9 mouse cellular contexts compared by ENCODE assay signal in the genomic region with DNA sequence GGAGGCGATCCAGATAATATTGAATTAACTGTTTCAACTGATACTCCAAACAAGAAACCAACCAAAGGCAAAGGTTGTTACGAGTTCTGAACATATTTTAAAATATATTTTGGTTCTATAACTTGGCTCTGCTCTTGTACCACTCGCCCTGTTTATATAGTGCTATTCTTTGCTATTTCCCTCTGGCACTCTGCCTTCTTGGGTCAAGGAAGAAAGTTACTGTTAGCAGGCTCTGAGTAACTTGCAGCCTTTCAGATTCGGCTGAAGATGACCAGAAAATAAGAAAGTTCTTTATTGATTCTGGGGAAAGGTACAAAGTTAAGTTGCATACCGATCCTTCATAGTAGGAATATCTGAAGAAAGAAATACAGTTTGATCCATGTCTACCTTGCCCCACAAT. TPM values are rescaled to one million over a fixed set of nuclear protein-coding genes. Genes with fewer than 3 reads are reported as not detected.
DNase-seq lines count a peak whose midpoint lies in the region; ATAC-seq and TF ChIP-seq lines count a peak whose summit lies in the region.
"Had no signal": no experiment of that assay in that cellular context is flagged by ENCODE, and none has a peak within 500 bp of the region (broad histone marks: within the 10 kb centered on the region; RNA-seq: fewer than 3 reads in every experiment).

No protein-coding gene starts in this region.

- dilution Hi-C loops in CH12.LX (cut with MboI; ENCODE audit: extremely low pct_ligation_motif_present, extremely low pct_unique_long_range_greater_than_20kb, low sequenced_read_pairs): no loop called here

- H3K79me2 ChIP-seq in heart, adult 2 months (replicated peaks; ENCODE audit: control insufficient read depth, insufficient read depth, low read length): no peaks in the 10 kb centered on the region
- H3K79me2 ChIP-seq in CH12.LX (replicated peaks; ENCODE audit: control insufficient read depth, extremely low read depth, insufficient read depth, poor library complexity, severe bottlenecking): peaks cover 35% of the 10 kb centered on the region

- H3K4me1 ChIP-seq in heart, adult 2 months (ENCODE audit: control insufficient read depth, insufficient read depth, low read length): peaks cover 2% of the 10 kb centered on the region; the same call in 1 of the 2 replicates
- H3K4me1 ChIP-seq in CH12.LX (ENCODE audit: control insufficient read depth in 1 of 2, insufficient read depth in 2 of 2): peaks cover 0 to 29% of the 10 kb centered on the region in 2 experiments; a peak in 2 of 4 replicates
- H3K4me1 ChIP-seq in forebrain, postnatal 0 days (ENCODE audit: insufficient read depth): peaks cover 10% of the 10 kb centered on the region; the same call in 1 of the 2 replicates
- peaks cover 10% of the 10 kb centered on the region for H3K4me1 ChIP-seq in liver, embryonic 16.5 days (ENCODE audit: control insufficient read depth, low read depth, low read length)

- H3K27ac ChIP-seq in heart, adult 2 months: peak overlapping the region; percentile 96
- H3K27ac ChIP-seq in CH12.LX (ENCODE audit: insufficient read depth, low read depth): no peak overlapping the region
- no peak overlapping the region for H3K27ac ChIP-seq in forebrain, postnatal 0 days (ENCODE audit: low read depth, low read length)
- H3K27ac ChIP-seq in liver, embryonic 16.5 days (ENCODE audit: low read length): no peak overlapping the region

- H3K36me3 ChIP-seq in heart, adult 2 months (ENCODE audit: control insufficient read depth, insufficient read depth, low read length): peaks cover 21% of the 10 kb centered on the region
- H3K36me3 ChIP-seq in CH12.LX (replicated peaks in 1 of 2; ENCODE audit: control insufficient read depth in 1 of 2, insufficient read depth in 1 of 2, low read length in 1 of 2): peaks cover 7 to 22% of the 10 kb centered on the region in 2 experiments
- peaks cover 5% of the 10 kb centered on the region for H3K36me3 ChIP-seq in forebrain, postnatal 0 days (ENCODE audit: insufficient read depth)
- H3K36me3 ChIP-seq in liver, embryonic 16.5 days (ENCODE audit: control insufficient read depth, insufficient read depth): no peaks in the 10 kb centered on the region; the same call in none of the 2 replicates

- TF ChIP-seq CTCF in heart, adult 2 months (IDR thresholded peaks at IDR 0.05): no peak
- no peak for TF ChIP-seq CTCF in CH12.LX (conservative IDR thresholded peaks at IDR 0.05 in 1 of 2, IDR thresholded peaks at IDR 0.05 in 1 of 2; ENCODE audit: low read depth in 2 of 2, low read length in 2 of 2)
- TF ChIP-seq CTCF in forebrain, postnatal 0 days (IDR thresholded peaks at IDR 0.05; ENCODE audit: low read depth): no peak

- intact Hi-C loops in heart, adult 2 months (cut with DNase I): loop anchor here (2.0 kb wide), 1 partner anchor 41 kb away; a partner anchor contains a TSS
- intact Hi-C loops in heart, postnatal 10 days (cut with DNase I): loop anchor here (2.0 kb wide), 1 partner anchor 41 kb away; a partner anchor contains a TSS

- ATAC-seq in forebrain, postnatal 0 days: no peak
- ATAC-seq in liver, embryonic 16.5 days (ENCODE audit: low read depth): no peak
- ATAC-seq: inflammation-experienced regulatory T-cells, adult 6 months had no signal

- 45% methylated on average over 5 of the region's 5 CpGs for WGBS in heart, adult 2 months
- WGBS in forebrain, postnatal 0 days: 54% methylated on average over 5 of the region's 5 CpGs
- 37% methylated on average over 5 of the region's 5 CpGs for WGBS in liver, embryonic 16.5 days (ENCODE audit: insufficient replicate concordance)

- in situ Hi-C loops in CH12.LX (cut with MboI; ENCODE audit: low pct_ligation_motif_present, low pct_unique_long_range_greater_than_20kb, low sequenced_read_pairs): no loop called here

- TF ChIP-seq POLR2A in heart, adult 2 months (IDR thresholded peaks at IDR 0.05; ENCODE audit: insufficient read depth, low read depth, low read length): no peak
- TF ChIP-seq POLR2A in CH12.LX (IDR thresholded peaks at IDR 0.05; ENCODE audit: low read depth, low read length): no peak

- H3K4me2 ChIP-seq in CH12.LX (ENCODE audit: insufficient read depth, low read depth, poor library complexity, severe bottlenecking): peak overlapping the region; percentile 93
- peak overlapping the region; percentile 78 for H3K4me2 ChIP-seq in forebrain, postnatal 0 days (ENCODE audit: low read depth)
- H3K4me2 ChIP-seq in liver, embryonic 16.5 days (ENCODE audit: low read depth, low read length): peak overlapping the region; percentile 76

- peak overlapping the region; percentile 75 for H3K4me3 ChIP-seq in heart, adult 2 months
- peak overlapping the region; percentile 48 to 99 (median 89) for H3K4me3 ChIP-seq in CH12.LX (replicated peaks in 1 of 3; ENCODE audit: low read depth in 2 of 3, low read length in 2 of 3, poor library complexity in 1 of 3)
- peak overlapping the region; percentile 96; the same call in 1 of the 2 replicates for H3K4me3 ChIP-seq in forebrain, postnatal 0 days (ENCODE audit: low read depth, low read length)
- peak overlapping the region; percentile 94 for H3K4me3 ChIP-seq in liver, embryonic 16.5 days (ENCODE audit: low read depth, low read length)

- no peak for TF ChIP-seq EP300 in heart, adult 2 months (IDR thresholded peaks at IDR 0.05; ENCODE audit: insufficient read depth, low read depth, low read length)
- TF ChIP-seq EP300 in CH12.LX (IDR thresholded peaks at IDR 0.05; ENCODE audit: low read length): no peak

- TF ChIP-seq RAD21 in CH12.LX (IDR thresholded peaks at IDR 0.05; ENCODE audit: low read depth, low read length): no peak

- H3K9me3 ChIP-seq in CH12.LX (replicated peaks; ENCODE audit: low read length): no peaks in the 10 kb centered on the region
- no peaks in the 10 kb centered on the region for H3K9me3 ChIP-seq in forebrain, postnatal 0 days (ENCODE audit: low read length)
- H3K9me3 ChIP-seq in liver, embryonic 16.5 days (replicated peaks; ENCODE audit: control insufficient read depth, low read length): no peaks in the 10 kb centered on the region

- H3K9ac ChIP-seq in heart, adult 2 months (ENCODE audit: low read depth, low read length): no peak overlapping the region
- H3K9ac ChIP-seq in CH12.LX (ENCODE audit: insufficient read depth, low read depth): peak overlapping the region; percentile 64
- no peak overlapping the region for H3K9ac ChIP-seq in forebrain, postnatal 0 days
- H3K9ac ChIP-seq in liver, embryonic 16.5 days (ENCODE audit: low read depth, low read length): peak overlapping the region; percentile 51; the same call in 1 of the 2 replicates

- H3K27me3 ChIP-seq in heart, adult 2 months (ENCODE audit: control insufficient read depth, insufficient read depth, low read length): no peaks in the 10 kb centered on the region
- H3K27me3 ChIP-seq in CH12.LX (replicated peaks): peaks cover 2% of the 10 kb centered on the region
- H3K27me3 ChIP-seq in forebrain, postnatal 0 days (ENCODE audit: insufficient read depth, low read length): no peaks in the 10 kb centered on the region
- no peaks in the 10 kb centered on the region for H3K27me3 ChIP-seq in liver, embryonic 16.5 days (ENCODE audit: control insufficient read depth, insufficient read depth, low read depth, low read length)

- DNase-seq in heart, adult 2 months: no peak
- no peak for DNase-seq in heart, postnatal 10 days
- DNase-seq in CH12.LX (ENCODE audit: extremely low read depth): no peak
- no peak for DNase-seq in forebrain, postnatal 0 days
- no peak for DNase-seq in adrenal gland, postnatal 36 days
- no peak for DNase-seq in right cerebral cortex, adult 18-20 months
- no peak for DNase-seq in natural killer cell, adult 2 months (ENCODE audit: low spot score in 2 of 2)

TF ChIP-seq in CH12.LX, 34 proteins besides CTCF, POLR2A, EP300 and RAD21:
- TF ChIP-seq SIN3A (IDR thresholded peaks at IDR 0.05; ENCODE audit: low read length): 0 out of 2 replicates have a peak, but pooled peaks have one; percentile 7
- no peak for TF ChIP-seq RCOR1 (conservative IDR thresholded peaks at IDR 0.05; ENCODE audit: low read depth, low read length)
TF ChIP-seq in CH12.LX: peak in this region for 1.

RNA-seq across cellular contexts. Expression of a gene that starts 1.4 kb away (rescaled TPM):
- 10 to 100 TPM; 20.9 to 21.9 TPM for total RNA-seq in heart, adult 2 months (2021)
- polyA plus RNA-seq in heart, adult 2 months (2012; rRNA removed): 6.4 and 8.9 TPM in 2 replicates
- 10 to 100 TPM; 30.7 to 30.8 TPM for total RNA-seq in heart, postnatal 10 days (2021)
- total RNA-seq in CH12.LX (2012; rRNA removed) (37.6 and 42.5 TPM in 2 replicates), CH12.LX (2014; rRNA removed) (42.4 and 47.7 TPM in 2 replicates)
- polyA plus RNA-seq in CH12.LX (2012; ENCODE audit: insufficient read length, low read depth): 94.5 and 104 TPM in 2 replicates
- 43.2 and 51.1 TPM in 2 replicates for total RNA-seq in forebrain, postnatal 0 days (2014; rRNA removed)
- 38.1 and 43.9 TPM in 2 replicates for polyA plus RNA-seq in forebrain, postnatal 0 days (2015; fragmentation: Nextera tagmentation; extraction: Ambion mirVana)
- polyA plus RNA-seq in liver, embryonic 16.5 days (2015; fragmentation: Nextera tagmentation; extraction: Ambion mirVana): 14.9 and 16.1 TPM in 2 replicates
- 10 to 100 TPM; 32.5 to 38.6 TPM for total RNA-seq in adrenal gland, postnatal 36 days (2021)

RNA-seq across cellular contexts. Expression of a gene that starts 40.5 kb away (rescaled TPM):
- total RNA-seq in heart, adult 2 months (2021): 10 to 100 TPM; 19.4 to 19.8 TPM
- 25.2 and 25.7 TPM in 2 replicates for polyA plus RNA-seq in heart, adult 2 months (2012; rRNA removed)
- total RNA-seq in heart, postnatal 10 days (2021): 10 to 100 TPM; 29.8 to 33.2 TPM
- total RNA-seq in CH12.LX (2012; rRNA removed): 10.4 and 10.8 TPM in 2 replicates
- 11.8 and 12.2 TPM in 2 replicates for total RNA-seq in CH12.LX (2014; rRNA removed)
- 15.3 and 17.6 TPM in 2 replicates for polyA plus RNA-seq in CH12.LX (2012; ENCODE audit: insufficient read length, low read depth)
- 29.4 and 40.5 TPM in 2 replicates for total RNA-seq in forebrain, postnatal 0 days (2014; rRNA removed)
- polyA plus RNA-seq in forebrain, postnatal 0 days (2015; fragmentation: Nextera tagmentation; extraction: Ambion mirVana): 12.4 and 18.7 TPM in 2 replicates
- 6.9 and 7.9 TPM in 2 replicates for polyA plus RNA-seq in liver, embryonic 16.5 days (2015; fragmentation: Nextera tagmentation; extraction: Ambion mirVana)
- total RNA-seq in adrenal gland, postnatal 36 days (2021): 10 to 100 TPM; 38.8 to 39.4 TPM

Comparison
In these comparisons a context has a peak if more than half of its experiments do, and no peak if none do; other contexts are left out.
1. H3K9ac ChIP-seq: peak in CH12.LX (single experiment) and liver, embryonic 16.5 days (single experiment); none in heart, adult 2 months (single experiment) and forebrain, postnatal 0 days (single experiment).
2. Peak in every context shown above with its lines, with median percentiles within 50 percentile points of each other: H3K4me3 ChIP-seq and H3K4me2 ChIP-seq.